Mouse (Mus musculus): ENCODE measurements at regions not wholly inside any gene's neighbourhood (a gene's known extent, or its start where the extent isn't known, plus 50 kb on each side); places are given as distances from the start of the nearest gene placed in this dataset.
A peak's percentile ranks its signal among the peaks of the same experiment; 100 is the strongest.

GRCm38 (mm10) chr7:78045456-78045855 is 692.4 kb downstream of the Ntrk3 start:
- Histone ChIP-seq H3K36me3 (no peaks in the 10 kb centered on the region), H3K9me3 (replicated peaks) (no peaks in the 10 kb centered on the region), H3K27me3 (ENCODE audit: low read depth, poor library complexity, severe bottlenecking) (no peaks in the 10 kb centered on the region), H3K4me3 (no peak overlapping the region), H3K27ac (replicated peaks) (no peak overlapping the region), H3K4me1 (no peaks in the 10 kb centered on the region)
- WGBS: 71% methylated on average over 5 of the region's 5 CpGs
- DNase-seq (ENCODE audit: low spot score): no peak

- no peaks in the 10 kb centered on the region for H3K4me1 ChIP-seq
- H3K36me3 ChIP-seq: no peaks in the 10 kb centered on the region
- no peak overlapping the region for H3K27ac ChIP-seq (replicated peaks)
- H3K27me3 ChIP-seq (ENCODE audit: low read depth, poor library complexity, severe bottlenecking): no peaks in the 10 kb centered on the region
- H3K4me3 ChIP-seq: no peak overlapping the region
- WGBS: 82% methylated on average over 2 of the region's 2 CpGs
- no peaks in the 10 kb centered on the region for H3K9me3 ChIP-seq (replicated peaks)
- DNase-seq (ENCODE audit: low spot score): no peak
These were observed 706.8 kb downstream of the Ntrk3 start for GRCm38 (mm10) chr7:78031032-78031431.

- Histone ChIP-seq H3K4me1 (no peaks in the 10 kb centered on the region), H3K9me3 (replicated peaks) (no peaks in the 10 kb centered on the region), H3K27me3 (ENCODE audit: low read depth, poor library complexity, severe bottlenecking) (no peaks in the 10 kb centered on the region), H3K27ac (replicated peaks) (no peak overlapping the region), H3K4me3 (no peak overlapping the region), H3K36me3 (no peaks in the 10 kb centered on the region)
- DNase-seq (ENCODE audit: low spot score): no peak
- WGBS: 78% methylated on average over 4 of the region's 4 CpGs
These were observed 710.7 kb downstream of the Ntrk3 start for GRCm38 (mm10) chr7:78026992-78027615.

GRCm38 (mm10) chr7:78023591-78023990 is 714.2 kb downstream of the Ntrk3 start:
- Histone ChIP-seq H3K36me3 (no peaks in the 10 kb centered on the region), H3K4me3 (no peak overlapping the region), H3K4me1 (no peaks in the 10 kb centered on the region), H3K9me3 (replicated peaks) (no peaks in the 10 kb centered on the region), H3K27ac (replicated peaks) (no peak overlapping the region), H3K27me3 (ENCODE audit: low read depth, poor library complexity, severe bottlenecking) (no peaks in the 10 kb centered on the region)
- WGBS: 96% methylated on average over 1 of the region's 1 CpGs
- DNase-seq (ENCODE audit: low spot score): no peak

GRCm38 (mm10) chr7:78023075-78023474 is 714.7 kb downstream of the Ntrk3 start:
- DNase-seq (ENCODE audit: low spot score): no peak
- Histone ChIP-seq H3K27me3 (ENCODE audit: low read depth, poor library complexity, severe bottlenecking) (no peaks in the 10 kb centered on the region), H3K4me3 (no peak overlapping the region), H3K27ac (replicated peaks) (no peak overlapping the region), H3K9me3 (replicated peaks) (no peaks in the 10 kb centered on the region), H3K4me1 (no peaks in the 10 kb centered on the region), H3K36me3 (no peaks in the 10 kb centered on the region)
- WGBS: 76% methylated on average over 3 of the region's 3 CpGs

- DNase-seq (ENCODE audit: low spot score): no peak
- Histone ChIP-seq H3K27me3 (ENCODE audit: low read depth, poor library complexity, severe bottlenecking) (no peaks in the 10 kb centered on the region), H3K27ac (replicated peaks) (no peak overlapping the region), H3K4me1 (no peaks in the 10 kb centered on the region), H3K36me3 (no peaks in the 10 kb centered on the region), H3K4me3 (no peak overlapping the region), H3K9me3 (replicated peaks) (no peaks in the 10 kb centered on the region)
- WGBS: 72% methylated on average over 6 of the region's 6 CpGs
These were observed 724.2 kb downstream of the Ntrk3 start for GRCm38 (mm10) chr7:78013631-78014030.

GRCm38 (mm10) chr7:78003086-78003485 is 734.7 kb downstream of the Ntrk3 start:
- 77% methylated on average over 2 of the region's 2 CpGs for WGBS
- no peak for DNase-seq (ENCODE audit: low spot score)
- Histone ChIP-seq H3K9me3 (replicated peaks) (no peaks in the 10 kb centered on the region), H3K36me3 (no peaks in the 10 kb centered on the region), H3K27ac (replicated peaks) (no peak overlapping the region), H3K4me3 (no peak overlapping the region), H3K27me3 (ENCODE audit: low read depth, poor library complexity, severe bottlenecking) (no peaks in the 10 kb centered on the region), H3K4me1 (no peaks in the 10 kb centered on the region)

- H3K4me3 ChIP-seq: no peak overlapping the region
- H3K9me3 ChIP-seq (replicated peaks): no peaks in the 10 kb centered on the region
- H3K27me3 ChIP-seq (ENCODE audit: low read depth, poor library complexity, severe bottlenecking): no peaks in the 10 kb centered on the region
- DNase-seq (ENCODE audit: low spot score): no peak
- no peak overlapping the region for H3K27ac ChIP-seq (replicated peaks)
- peaks cover 16% of the 10 kb centered on the region for H3K4me1 ChIP-seq
- WGBS: 81% methylated on average over 2 of the region's 2 CpGs
- H3K36me3 ChIP-seq: no peaks in the 10 kb centered on the region
These were observed 744.0 kb downstream of the Ntrk3 start for GRCm38 (mm10) chr7:77993840-77994239.

GRCm38 (mm10) chr7:77990150-77990549 is 747.7 kb downstream of the Ntrk3 start:
- no peak for DNase-seq (ENCODE audit: low spot score)
- 78% methylated on average over 10 of the region's 10 CpGs for WGBS

GRCm38 (mm10) chr7:77988177-77988576 is 749.6 kb downstream of the Ntrk3 start:
- Histone ChIP-seq H3K9me3 (replicated peaks) (no peaks in the 10 kb centered on the region), H3K36me3 (no peaks in the 10 kb centered on the region), H3K4me3 (no peak overlapping the region), H3K4me1 (no peaks in the 10 kb centered on the region), H3K27me3 (ENCODE audit: low read depth, poor library complexity, severe bottlenecking) (no peaks in the 10 kb centered on the region), H3K27ac (replicated peaks) (no peak overlapping the region)
- 79% methylated on average over 5 of the region's 5 CpGs for WGBS
- DNase-seq (ENCODE audit: low spot score): no peak

More at GRCm38 (mm10) chr7:77990150-77990549, 747.7 kb downstream of the Ntrk3 start:
- peaks cover 16% of the 10 kb centered on the region for H3K4me1 ChIP-seq
- no peaks in the 10 kb centered on the region for H3K9me3 ChIP-seq (replicated peaks)
- no peaks in the 10 kb centered on the region for H3K27me3 ChIP-seq (ENCODE audit: low read depth, poor library complexity, severe bottlenecking)
- no peak overlapping the region for H3K27ac ChIP-seq (replicated peaks)
- H3K4me3 ChIP-seq: no peak overlapping the region
- H3K36me3 ChIP-seq: no peaks in the 10 kb centered on the region

GRCm38 (mm10) chr7:77966658-77967057 is 771.2 kb downstream of the Ntrk3 start:
- Histone ChIP-seq H3K4me1 (no peaks in the 10 kb centered on the region), H3K36me3 (no peaks in the 10 kb centered on the region), H3K27ac (replicated peaks) (no peak overlapping the region), H3K9me3 (replicated peaks) (no peaks in the 10 kb centered on the region), H3K27me3 (ENCODE audit: low read depth, poor library complexity, severe bottlenecking) (no peaks in the 10 kb centered on the region), H3K4me3 (no peak overlapping the region)
- DNase-seq (ENCODE audit: low spot score): no peak
- WGBS: 86% methylated on average over 2 of the region's 2 CpGs

GRCm38 (mm10) chr7:77933366-77933765 is 804.4 kb downstream of the Ntrk3 start:
- H3K4me3 ChIP-seq: no peak overlapping the region
- H3K27ac ChIP-seq (replicated peaks): no peak overlapping the region
- no peaks in the 10 kb centered on the region for H3K9me3 ChIP-seq (replicated peaks)
- WGBS: 83% methylated on average over 2 of the region's 2 CpGs
- H3K36me3 ChIP-seq: no peaks in the 10 kb centered on the region
- H3K4me1 ChIP-seq: peaks cover 5% of the 10 kb centered on the region
- H3K27me3 ChIP-seq (ENCODE audit: low read depth, poor library complexity, severe bottlenecking): no peaks in the 10 kb centered on the region
- DNase-seq (ENCODE audit: low spot score): no peak

- peak; percentile 13 for DNase-seq (ENCODE audit: low spot score)
- Histone ChIP-seq H3K27me3 (ENCODE audit: low read depth, poor library complexity, severe bottlenecking) (no peaks in the 10 kb centered on the region), H3K4me1 (peaks cover 10% of the 10 kb centered on the region), H3K36me3 (no peaks in the 10 kb centered on the region), H3K4me3 (no peak overlapping the region), H3K27ac (replicated peaks) (peak overlapping the region; percentile 46), H3K9me3 (replicated peaks) (no peaks in the 10 kb centered on the region)
- WGBS: 82% methylated on average over 4 of the region's 4 CpGs
These were observed 809.0 kb downstream of the Ntrk3 start for GRCm38 (mm10) chr7:77928479-77929467.
